Mouse (Mus musculus): ENCODE data around the gene Hrnr. TPM values are rescaled to one million over a fixed set of nuclear protein-coding genes. Genes with fewer than 3 reads are reported as not detected.

Hrnr gene
- polyA plus RNA-seq, 1 experiment from 2014 or later = not detected

GRCm38 (mm10) chr3:93378146-93378545 lies 58.6 kb downstream of the Hrnr start:
- ATAC-seq (ENCODE audit: insufficient number of reproducible peaks, insufficient read depth, low FRiP score, low read depth) = no peak
- Histone ChIP-seq H3K27me3 (ENCODE audit: control insufficient read depth, insufficient read depth, low read length) (no peaks in the 10 kb centered on the region), H3K9me3 (ENCODE audit: control insufficient read depth, low read depth, low read length) (no peaks in the 10 kb centered on the region), H3K27ac (ENCODE audit: low read length) (no peak overlapping the region), H3K4me2 (replicated peaks; ENCODE audit: low read depth, low read length) (no peak overlapping the region), H3K4me1 (ENCODE audit: control insufficient read depth, insufficient read depth, low read length) (no peaks in the 10 kb centered on the region), H3K36me3 (ENCODE audit: control insufficient read depth, insufficient read depth, low read length) (no peaks in the 10 kb centered on the region), H3K9ac (replicated peaks; ENCODE audit: low read depth, low read length) (no peak overlapping the region), H3K4me3 (ENCODE audit: low read depth, low read length) (no peak overlapping the region)
- 61% methylated on average over 4 of the region's 4 CpGs for WGBS

Other genes starting within 250 kb of the Hrnr start
- gene Crnn, start 175.0 kb upstream of the Hrnr start, polyA plus RNA-seq (2014; fragmentation: Nextera tagmentation; extraction: Ambion mirVana) = not detected in 2 replicates
- gene Flg2, start 122.5 kb upstream of the Hrnr start, polyA plus RNA-seq (2014; fragmentation: Nextera tagmentation; extraction: Ambion mirVana) = 0.03 TPM in 1 of 2 replicates, not detected in the other
- gene Flg, start 46.2 kb upstream of the Hrnr start, polyA plus RNA-seq (2014; fragmentation: Nextera tagmentation; extraction: Ambion mirVana) = 0.49 TPM in 1 of 2 replicates, not detected in the other
- gene Rptn, start 74.0 kb downstream of the Hrnr start, polyA plus RNA-seq (2014; fragmentation: Nextera tagmentation; extraction: Ambion mirVana) = not detected in 2 replicates
- 1.3 and 1.5 TPM in 2 replicates for gene Tchh, start 122.6 kb downstream of the Hrnr start, polyA plus RNA-seq (2014; fragmentation: Nextera tagmentation; extraction: Ambion mirVana)
- not detected in 2 replicates for gene Tchhl1, start 149.0 kb downstream of the Hrnr start, polyA plus RNA-seq (2014; fragmentation: Nextera tagmentation; extraction: Ambion mirVana)
- gene S100a11, start 200.7 kb downstream of the Hrnr start, polyA plus RNA-seq (2014; fragmentation: Nextera tagmentation; extraction: Ambion mirVana) = 1,750 and 1,785 TPM in 2 replicates
- gene S100a10, start 235.3 kb downstream of the Hrnr start, polyA plus RNA-seq (2014; fragmentation: Nextera tagmentation; extraction: Ambion mirVana) = 430 TPM in 2 replicates

All from stomach, embryonic 14.5 days (tissue).